In the genomic region with DNA sequence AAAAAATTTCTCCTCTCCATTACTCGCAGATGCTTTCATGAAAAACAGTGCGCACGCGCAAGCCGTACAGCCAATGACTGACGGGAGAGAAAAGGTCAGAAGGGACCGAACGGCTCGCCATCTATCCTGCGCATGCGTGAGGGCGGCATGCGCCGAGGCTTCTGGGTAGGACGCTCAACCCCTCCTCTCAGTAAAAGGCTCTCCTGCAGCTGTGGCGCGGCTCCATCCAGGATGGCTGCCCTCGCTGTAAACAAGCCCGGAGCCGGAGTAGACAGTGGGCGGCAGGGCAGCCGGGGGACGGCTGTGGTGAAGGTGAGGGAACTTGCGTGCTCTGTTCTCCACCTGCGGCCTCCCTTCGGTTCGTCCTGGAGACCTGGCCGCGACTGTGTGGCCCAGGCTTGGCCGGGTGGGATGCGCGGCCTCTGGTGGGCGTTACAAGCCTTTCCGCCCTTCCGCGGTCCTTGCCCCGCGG, we compare ENCODE assay signal across 8 mouse cellular contexts. TPM values are rescaled to one million over a fixed set of nuclear protein-coding genes. Genes with fewer than 3 reads are reported as not detected.
A peak's percentile ranks its signal among the peaks of the same experiment; 100 is the strongest.
DNase-seq lines count a peak whose midpoint lies in the region; ATAC-seq and TF ChIP-seq lines count a peak whose summit lies in the region.

Gene Trim23 (plus strand): TSS at position 148 of the 472 bp plus-strand sequence.

- H3K27me3 ChIP-seq in kidney, embryonic 14.5 days (ENCODE audit: control insufficient read depth, insufficient read depth, low read length), result no peaks in the 10 kb centered on the region
- H3K27me3 ChIP-seq in limb, embryonic 15.5 days, result no peaks in the 10 kb centered on the region

- peak within 1 kb of the TSS; percentile 82 for H3K27ac ChIP-seq in bone marrow macrophage, adult 2 months (ENCODE audit: insufficient read depth, low read depth, low read length)
- H3K27ac ChIP-seq in embryonic fibroblast, embryonic 13.5 days (ENCODE audit: insufficient read depth, low read length), result peak within 1 kb of the TSS; percentile 66
- H3K27ac ChIP-seq in kidney, embryonic 14.5 days (ENCODE audit: low read depth, low read length), result peak within 1 kb of the TSS; percentile 69
- peak within 1 kb of the TSS; percentile 88 for H3K27ac ChIP-seq in limb, embryonic 15.5 days

- no peaks in the 10 kb centered on the region for H3K9me3 ChIP-seq in kidney, embryonic 14.5 days (ENCODE audit: control insufficient read depth, low read length)
- no peaks in the 10 kb centered on the region for H3K9me3 ChIP-seq in limb, embryonic 15.5 days

- TF ChIP-seq POLR2A in bone marrow macrophage, adult 2 months (IDR thresholded peaks at IDR 0.05; ENCODE audit: borderline replicate concordance, low read depth, low read length), result peak; percentile 75; the same call in 1 of the 2 replicates
- peak; percentile 96 for TF ChIP-seq POLR2A in embryonic fibroblast, embryonic 13.5 days (IDR thresholded peaks at IDR 0.05; ENCODE audit: low read depth, low read length)

- H3K9ac ChIP-seq in kidney, embryonic 14.5 days (ENCODE audit: low read depth, low read length), result peak within 1 kb of the TSS; percentile 83
- H3K9ac ChIP-seq in limb, embryonic 15.5 days, result peak within 1 kb of the TSS; percentile 87

- under 1% methylated on average over 38 of the region's 38 CpGs for WGBS in kidney, embryonic 14.5 days
- WGBS in limb, embryonic 15.5 days, result under 1% methylated on average over 38 of the region's 38 CpGs

- peak; percentile 99 for ATAC-seq in kidney, embryonic 14.5 days (ENCODE audit: low FRiP score, low TSS enrichment)
- peak; percentile 99 for ATAC-seq in limb, embryonic 15.5 days (ENCODE audit: insufficient number of reproducible peaks, low FRiP score, low TSS enrichment, low read depth)

- TF ChIP-seq CTCF in bone marrow macrophage, adult 2 months (IDR thresholded peaks at IDR 0.05; ENCODE audit: low read depth, low read length), result no peak
- no peak for TF ChIP-seq CTCF in embryonic fibroblast, embryonic 13.5 days (IDR thresholded peaks at IDR 0.05; ENCODE audit: borderline replicate concordance, insufficient read depth, low read length)

- H3K4me3 ChIP-seq in bone marrow macrophage, adult 2 months (ENCODE audit: insufficient read depth, low read length), result peak within 1 kb of the TSS; percentile 99
- peak within 1 kb of the TSS; percentile 93 for H3K4me3 ChIP-seq in embryonic fibroblast, embryonic 13.5 days (ENCODE audit: insufficient read depth, low read length)
- H3K4me3 ChIP-seq in kidney, embryonic 14.5 days (ENCODE audit: low read length), result peak within 1 kb of the TSS; percentile 94
- H3K4me3 ChIP-seq in limb, embryonic 15.5 days, result peak within 1 kb of the TSS; percentile 95

- H3K4me1 ChIP-seq in bone marrow macrophage, adult 2 months (ENCODE audit: control insufficient read depth, insufficient read depth, low read length), result peaks cover 4% of the 10 kb centered on the region; the same call in 1 of the 2 replicates
- no peaks in the 10 kb centered on the region; the same call in 1 of the 2 replicates for H3K4me1 ChIP-seq in embryonic fibroblast, embryonic 13.5 days (ENCODE audit: control insufficient read depth, insufficient read depth, low read length)
- 0 out of 2 replicates have a peak, but pooled peaks cover 5% of the 10 kb centered on the region for H3K4me1 ChIP-seq in kidney, embryonic 14.5 days (ENCODE audit: control insufficient read depth, insufficient read depth, low read length)
- peaks cover 11% of the 10 kb centered on the region; the same call in 1 of the 2 replicates for H3K4me1 ChIP-seq in limb, embryonic 15.5 days

- H3K4me2 ChIP-seq in kidney, embryonic 14.5 days (replicated peaks; ENCODE audit: low read depth, low read length), result peak within 1 kb of the TSS; percentile 62
- peak within 1 kb of the TSS; percentile 57 for H3K4me2 ChIP-seq in limb, embryonic 15.5 days

- DNase-seq in A20 (ENCODE audit: low read depth, low spot score), result peak; percentile 99
- peak; percentile 98 for DNase-seq in heart, adult 9 months (ENCODE audit: low spot score in 2 of 2)
- DNase-seq in monocyte, adult 2 months (ENCODE audit: low read depth in 1 of 2, low spot score in 2 of 2), result peak; percentile 87
- peak; percentile 96 to 99 for DNase-seq in spleen, postnatal 36 days (ENCODE audit: low spot score in 2 of 2)

- peaks cover 15% of the 10 kb centered on the region; the same call in 1 of the 2 replicates for H3K36me3 ChIP-seq in kidney, embryonic 14.5 days (ENCODE audit: control insufficient read depth, insufficient read depth, low read length)
- peaks cover 10% of the 10 kb centered on the region for H3K36me3 ChIP-seq in limb, embryonic 15.5 days

RNA-seq across cellular contexts. Expression of gene Trim23, which starts in this region (rescaled TPM):
- 10.9 and 12.3 TPM in 2 replicates for polyA plus RNA-seq in bone marrow macrophage, adult 2 months (2012; ENCODE audit: insufficient read depth, insufficient read length, missing spikeins)
- polyA plus RNA-seq in embryonic fibroblast, embryonic 13.5 days (2011; ENCODE audit: insufficient read length, low read depth, missing spikeins), result 17.7 and 22.9 TPM in 2 replicates
- polyA plus RNA-seq in kidney, embryonic 14.5 days (2014; fragmentation: Nextera tagmentation; extraction: Ambion mirVana), result 16.1 and 23.1 TPM in 2 replicates
- 17.2 and 17.8 TPM in 2 replicates for polyA plus RNA-seq in limb, embryonic 15.5 days (2015; fragmentation: Nextera tagmentation; extraction: Ambion mirVana)

Comparison
In these comparisons a context has a peak if more than half of its experiments do, and no peak if none do; other contexts are left out.
1. Peak in every context shown above with its lines: DNase-seq, ATAC-seq, H3K4me3 ChIP-seq and H3K27ac ChIP-seq.